Mouse (Mus musculus) heart, adult 8-10 months (tissue): ENCODE results near the gene Sfmbt1. TPM values are rescaled to one million over a fixed set of nuclear protein-coding genes. Genes with fewer than 3 reads are reported as not detected.

ENCODE experiments used
- DNase-seq: peaks from one replicate; pipeline ENCODE4 v3.0.0; 2022; ENCODE audit warnings: low spot score
- total RNA-seq, 4 experiments: library from RNA; stranded (reverse); gene quantifications; 2 replicates each; pipeline ENCODE4 v1.2.4; 2022

Sfmbt1 gene
- total RNA-seq, 4 experiments from 2014 or later = 13.1 to 14.1 (median 13.3) TPM

- DNase-seq = no peak
Observed at GRCm38 (mm10) chr14:30825021-30825475, 110.4 kb downstream of the Sfmbt1 start.

GRCm38 (mm10) chr14:30825476-30826131 is 111.0 kb downstream of the Sfmbt1 start, which contains the start of gene Tmem110:
Tmem110 (plus strand) TSS chr14:30825590.
- DNase-seq = peak; percentile 81

DNA sequence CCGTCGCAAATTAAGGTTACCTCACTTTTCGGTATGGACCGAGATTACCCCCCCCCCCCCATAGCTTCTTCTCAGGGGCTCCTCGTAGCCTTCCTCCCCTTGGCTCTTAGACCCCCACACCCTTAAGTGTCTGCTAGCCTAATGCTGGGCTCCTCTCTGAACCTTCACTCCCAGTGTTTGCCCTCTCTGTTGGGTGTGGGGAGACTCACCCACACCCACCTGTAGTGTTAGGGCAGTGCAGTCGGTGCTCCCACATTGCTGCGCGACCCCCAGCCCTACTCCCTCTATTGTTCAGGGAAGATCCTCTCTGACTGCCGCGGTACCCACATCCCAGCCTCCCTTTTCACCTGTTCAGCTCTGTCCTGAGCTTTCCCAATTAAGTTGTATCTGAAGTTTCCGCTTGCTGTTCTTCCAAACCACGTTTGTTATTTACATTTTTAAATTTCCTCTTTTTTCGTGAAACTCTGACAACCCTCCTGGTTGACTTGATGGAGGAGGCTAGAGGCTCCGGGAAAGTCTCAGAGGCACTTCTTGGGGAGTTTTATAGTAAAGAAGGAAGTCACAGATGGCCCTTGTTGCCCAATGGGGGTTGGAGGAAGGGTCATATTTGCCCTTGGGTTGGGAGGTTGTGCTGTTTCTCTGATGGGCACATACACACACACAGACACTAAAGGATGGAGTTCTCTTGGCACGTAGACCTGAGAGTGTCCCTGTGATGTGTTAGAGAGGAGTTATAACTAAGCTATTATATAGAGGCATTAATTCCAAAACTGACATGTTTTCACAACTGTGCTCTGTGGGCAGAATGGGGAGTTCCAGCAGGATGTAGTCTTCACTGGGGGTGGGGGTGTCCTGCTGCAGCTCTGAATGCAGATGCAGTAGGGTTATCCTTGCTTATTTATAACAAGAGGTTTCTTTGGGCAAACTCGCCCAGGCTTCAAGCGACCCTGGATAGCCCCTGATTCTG is 111.8 kb downstream of the Sfmbt1 start:
- no peak for DNase-seq

DNA sequence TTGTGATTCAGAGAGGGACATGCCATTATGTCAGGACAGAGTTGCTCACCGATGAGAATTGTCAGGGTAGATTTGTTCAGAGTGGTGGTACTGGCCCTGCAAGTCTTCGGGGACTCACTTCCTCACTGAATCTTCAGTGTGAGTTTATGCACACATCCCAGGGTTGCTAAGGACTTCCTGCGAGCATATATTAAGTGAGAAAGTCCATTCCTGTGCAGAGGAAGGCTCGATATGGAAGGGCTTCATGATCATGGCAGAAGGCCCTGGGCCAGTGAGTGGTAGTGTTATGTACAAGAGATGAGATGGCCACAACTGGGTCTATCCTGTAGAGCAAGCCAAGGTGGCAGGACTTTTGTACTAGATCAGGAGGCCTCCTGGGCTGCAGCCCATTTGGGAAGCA is 112.8 kb downstream of the Sfmbt1 start:
- no peak for DNase-seq

DNA sequence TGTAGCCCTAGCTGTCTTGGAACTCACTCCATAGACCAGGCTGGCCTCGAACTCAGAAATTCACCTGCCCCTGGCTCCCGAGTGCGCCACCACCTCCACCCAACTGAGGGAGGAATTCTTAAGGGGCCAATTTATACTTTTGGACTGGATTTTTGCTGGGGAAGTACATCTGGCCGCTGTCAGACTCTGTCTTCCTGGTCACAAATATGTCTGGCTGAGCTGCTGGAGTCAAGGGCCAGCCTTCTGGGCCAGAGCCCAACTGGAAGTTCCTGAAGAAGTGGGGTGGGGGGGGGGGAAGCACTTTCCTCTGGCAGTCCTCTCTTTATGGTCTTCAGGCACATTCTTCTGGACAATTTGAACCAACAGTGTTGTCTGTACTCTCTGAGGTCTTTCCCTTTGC is 113.4 kb downstream of the Sfmbt1 start:
- DNase-seq = peak; percentile 36

DNA sequence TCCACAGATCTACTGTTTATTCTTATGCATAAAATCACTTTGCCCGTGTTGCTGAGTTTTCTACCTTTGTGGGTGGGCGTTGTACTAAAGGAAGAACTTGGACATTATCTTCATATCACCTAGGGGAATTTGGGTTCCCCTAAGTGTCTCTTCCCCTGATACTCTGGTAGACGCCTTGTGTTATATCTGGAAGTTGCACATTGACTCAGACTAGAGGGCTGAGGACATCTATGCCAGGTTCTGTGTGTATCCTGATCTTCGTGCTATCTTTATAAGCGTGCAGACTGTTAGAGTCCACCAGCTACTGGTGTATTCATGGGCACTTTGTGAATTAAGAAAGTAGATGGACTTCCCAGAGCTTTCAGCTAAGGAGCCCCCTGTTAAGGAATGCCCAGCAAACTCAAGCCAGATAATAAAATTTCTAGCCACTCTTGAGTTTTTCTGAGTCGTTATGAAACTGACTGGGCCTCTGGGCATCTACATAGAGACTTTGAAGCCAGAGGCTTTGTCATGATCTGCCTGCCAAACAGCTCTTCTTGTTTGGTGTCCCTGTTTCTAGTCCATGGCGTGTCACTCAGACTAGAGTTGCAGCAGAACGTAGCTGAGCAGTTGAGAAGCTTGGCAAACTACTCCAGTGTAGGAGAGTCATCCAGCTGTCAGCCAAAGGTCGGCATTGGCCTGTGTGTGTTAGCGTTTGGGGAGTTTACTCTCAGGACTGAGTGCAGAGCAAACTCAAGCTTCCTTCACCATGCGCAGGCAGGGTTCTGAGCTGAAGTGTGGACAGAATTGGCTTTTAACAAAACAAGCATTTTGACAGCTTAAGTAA is 114.2 kb downstream of the Sfmbt1 start:
- DNase-seq = peak; percentile 73

DNA sequence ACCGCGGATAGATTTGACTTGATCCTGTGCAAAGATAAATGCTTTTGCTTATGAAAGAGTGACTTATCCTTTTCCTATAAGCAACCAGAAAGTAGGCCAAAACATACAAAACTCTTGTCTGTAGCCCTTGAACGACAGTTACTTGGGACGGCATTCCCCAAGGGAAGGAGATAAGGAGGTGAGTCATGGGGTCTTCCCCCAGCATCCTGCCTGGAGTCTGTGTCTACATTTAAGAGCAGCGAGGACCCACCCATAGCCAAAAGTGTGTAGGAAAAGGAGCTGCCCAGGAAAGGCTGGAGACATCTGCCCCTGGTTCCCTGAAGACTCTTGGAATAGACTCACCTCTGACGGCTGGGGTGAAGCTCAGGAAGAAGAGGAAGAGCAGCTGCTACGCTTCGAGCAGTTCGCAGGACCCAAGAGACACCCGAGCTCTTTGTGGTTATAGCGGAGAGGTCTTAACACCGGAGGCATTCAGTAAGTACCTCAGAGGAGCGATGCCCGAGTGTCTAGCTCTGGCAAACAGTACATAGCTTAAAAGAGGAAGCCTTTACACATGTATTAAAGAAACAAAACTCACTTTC is 122.9 kb downstream of the Sfmbt1 start:
- DNase-seq = no peak

DNA sequence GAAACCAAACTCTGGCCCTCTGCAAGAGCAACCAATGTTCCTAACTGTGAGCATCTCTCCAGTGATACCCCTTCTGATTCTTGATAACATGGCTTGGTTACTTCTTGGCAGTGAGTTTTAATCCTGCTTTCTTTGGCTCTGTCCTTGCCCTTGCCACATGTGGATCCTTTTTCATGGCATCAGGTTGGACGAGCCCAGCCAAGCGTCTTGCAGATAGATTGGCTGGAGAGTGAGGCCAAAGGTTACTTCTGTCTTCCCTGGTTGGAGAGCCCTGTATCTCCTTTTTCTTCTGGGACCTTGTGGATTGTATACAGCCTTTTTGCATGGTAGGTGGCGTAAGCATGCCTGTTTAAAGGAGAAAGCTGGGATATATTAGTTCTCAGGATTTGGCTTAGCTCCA is 129.1 kb downstream of the Sfmbt1 start:
- no peak for DNase-seq

DNA sequence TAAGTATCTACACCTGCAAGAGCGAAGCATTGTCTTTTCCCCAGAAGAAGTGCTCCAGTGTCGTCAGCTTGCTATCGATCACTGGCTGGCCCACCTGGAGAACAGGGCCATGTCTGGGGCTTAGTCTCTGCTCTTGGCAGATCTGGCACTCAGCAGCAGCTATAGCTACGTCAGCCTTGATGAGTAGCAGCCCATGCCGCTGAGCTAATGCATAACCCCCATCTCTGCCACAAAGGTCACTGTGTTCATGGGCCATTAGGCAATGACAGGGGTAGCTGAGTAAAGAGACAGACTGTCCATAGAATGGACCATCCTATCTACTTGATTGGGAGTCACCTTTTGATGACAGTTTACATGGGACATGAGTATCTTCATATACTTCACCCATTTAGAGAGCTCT is 135.9 kb downstream of the Sfmbt1 start:
- DNase-seq = no peak

GRCm38 (mm10) chr14:30852325-30852724 is 137.7 kb downstream of the Sfmbt1 start:
- no peak for DNase-seq

DNA sequence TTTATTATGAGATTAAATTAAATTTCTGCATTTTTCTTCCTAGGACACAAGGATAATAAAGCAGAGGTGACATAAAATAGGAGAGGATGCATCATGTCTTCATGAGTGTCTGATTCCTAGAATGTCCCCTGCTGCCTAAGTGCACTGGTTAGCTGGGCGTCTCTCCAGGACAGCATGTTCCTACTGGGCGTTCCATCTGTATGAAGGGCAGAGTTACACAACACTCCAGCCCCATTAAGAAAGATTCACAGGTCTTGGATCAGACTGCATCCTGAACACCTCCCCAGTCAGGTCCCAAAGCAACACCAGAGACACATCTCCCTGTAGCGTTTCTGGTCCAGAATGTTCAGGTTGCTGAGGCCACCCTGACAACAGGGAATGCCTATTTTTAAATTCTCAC is 140.7 kb downstream of the Sfmbt1 start:
- no peak for DNase-seq

GRCm38 (mm10) chr14:30856885-30857507 is 142.3 kb downstream of the Sfmbt1 start:
- no peak for DNase-seq

DNA sequence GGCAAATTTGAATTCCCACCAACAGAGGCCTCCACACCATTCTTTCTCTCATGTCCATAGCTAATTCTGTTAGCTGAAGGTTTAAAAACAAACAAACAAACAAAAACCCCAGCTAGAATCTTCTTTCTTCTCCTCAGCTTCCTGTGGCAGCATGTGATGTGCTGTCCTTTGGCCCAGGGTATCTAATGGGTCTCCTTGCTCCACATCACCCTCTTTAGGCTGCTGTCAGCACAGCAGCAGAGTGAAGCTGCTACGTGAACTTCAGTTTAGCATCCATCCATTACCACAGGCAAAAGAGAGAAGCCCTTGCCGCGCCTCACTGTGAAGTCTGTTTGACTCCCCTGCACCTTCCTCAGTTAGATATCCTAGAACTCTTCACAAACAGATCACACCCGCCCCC is 143.3 kb downstream of the Sfmbt1 start:
- no peak for DNase-seq

DNA sequence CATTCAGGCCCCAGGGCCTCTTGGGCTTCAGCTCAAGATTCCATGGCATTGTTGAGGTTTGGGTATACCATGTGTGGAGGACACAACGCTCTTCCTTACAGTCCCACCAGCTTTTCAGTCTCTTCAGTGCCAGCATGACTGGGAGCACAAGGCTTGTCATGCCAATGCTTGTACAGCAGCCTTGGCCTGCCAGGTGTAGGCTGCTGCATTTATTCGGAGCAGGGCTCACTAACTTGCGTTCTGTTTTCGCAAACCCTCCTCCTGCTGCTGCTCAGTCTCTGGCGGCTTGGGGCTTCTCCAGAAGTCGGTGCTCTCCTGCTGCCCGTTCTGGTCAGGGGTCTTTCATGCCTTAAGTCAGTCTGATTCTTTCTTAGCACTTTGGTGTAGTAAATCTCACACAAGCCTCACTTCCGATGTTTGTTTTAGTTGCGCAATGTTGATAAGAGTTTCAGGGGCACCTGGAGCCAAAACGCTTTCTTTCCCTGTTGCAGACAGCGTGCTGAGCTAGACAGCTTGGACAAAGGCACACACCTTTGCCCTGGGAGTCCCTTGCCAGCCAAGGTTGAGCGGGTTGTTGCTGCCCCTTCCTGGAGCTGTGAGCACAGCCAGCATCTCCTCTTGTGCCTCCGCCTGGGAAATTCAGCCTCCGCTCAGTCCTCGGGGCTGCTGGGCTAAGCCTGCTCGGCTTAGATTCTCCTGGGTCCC is 146.9 kb downstream of the Sfmbt1 start:
- no peak for DNase-seq

DNA sequence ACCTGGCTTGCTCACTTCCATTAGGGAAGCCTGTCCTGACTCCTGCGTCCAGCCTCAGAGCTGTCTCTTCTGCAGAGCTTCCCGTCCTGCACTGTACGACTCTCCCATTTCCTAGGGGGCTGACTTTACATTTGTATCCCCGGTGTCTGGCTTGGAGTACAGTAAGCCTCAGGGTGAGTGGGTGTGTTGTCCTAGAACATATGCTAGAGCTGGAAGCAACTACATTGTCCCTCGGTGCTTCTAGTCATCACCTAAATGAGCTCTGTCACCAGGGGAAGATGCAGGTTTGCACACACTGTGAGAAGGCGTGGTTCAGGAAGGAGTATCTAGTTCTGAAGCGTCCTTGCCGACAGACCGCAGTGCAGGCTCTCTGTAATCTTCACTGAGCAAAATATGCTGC is 147.7 kb downstream of the Sfmbt1 start:
- DNase-seq = no peak

- no peak for DNase-seq
Observed at GRCm38 (mm10) chr14:30865311-30865710, 150.7 kb downstream of the Sfmbt1 start.

DNA sequence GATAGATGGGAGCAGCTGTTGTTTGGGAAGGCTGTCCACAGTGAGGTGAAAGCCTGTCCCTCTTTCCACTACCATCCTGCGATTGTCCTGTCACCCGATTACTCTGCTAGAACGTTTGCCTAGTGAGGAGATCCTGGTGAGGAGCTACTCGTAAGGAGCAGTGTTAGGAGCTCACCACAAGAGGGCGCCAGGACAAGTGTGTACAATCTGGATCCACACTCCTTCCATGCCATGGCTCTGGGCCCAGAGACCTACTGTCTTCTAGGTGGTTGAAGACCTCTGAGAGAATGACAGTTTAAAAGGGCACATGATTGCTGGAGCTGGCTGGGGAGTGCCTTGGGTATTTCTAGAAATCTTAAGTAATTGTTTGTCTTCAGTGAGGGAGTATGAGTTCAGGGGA is 152.4 kb downstream of the Sfmbt1 start:
- peak; percentile 76 for DNase-seq

GRCm38 (mm10) chr14:30868826-30869225 is 154.2 kb downstream of the Sfmbt1 start:
- DNase-seq = no peak

GRCm38 (mm10) chr14:30869391-30869801 is 154.7 kb downstream of the Sfmbt1 start:
- peak; percentile 72 for DNase-seq
